Mouse (Mus musculus): ENCODE results near the gene Rgs8. TPM values are rescaled to one million over a fixed set of nuclear protein-coding genes. Genes with fewer than 3 reads are reported as not detected.

The Rgs8 gene
- total RNA-seq (2023) = under 1 TPM in 1 of 2 experiments, not detected in 1; 0.04 TPM

DNA sequence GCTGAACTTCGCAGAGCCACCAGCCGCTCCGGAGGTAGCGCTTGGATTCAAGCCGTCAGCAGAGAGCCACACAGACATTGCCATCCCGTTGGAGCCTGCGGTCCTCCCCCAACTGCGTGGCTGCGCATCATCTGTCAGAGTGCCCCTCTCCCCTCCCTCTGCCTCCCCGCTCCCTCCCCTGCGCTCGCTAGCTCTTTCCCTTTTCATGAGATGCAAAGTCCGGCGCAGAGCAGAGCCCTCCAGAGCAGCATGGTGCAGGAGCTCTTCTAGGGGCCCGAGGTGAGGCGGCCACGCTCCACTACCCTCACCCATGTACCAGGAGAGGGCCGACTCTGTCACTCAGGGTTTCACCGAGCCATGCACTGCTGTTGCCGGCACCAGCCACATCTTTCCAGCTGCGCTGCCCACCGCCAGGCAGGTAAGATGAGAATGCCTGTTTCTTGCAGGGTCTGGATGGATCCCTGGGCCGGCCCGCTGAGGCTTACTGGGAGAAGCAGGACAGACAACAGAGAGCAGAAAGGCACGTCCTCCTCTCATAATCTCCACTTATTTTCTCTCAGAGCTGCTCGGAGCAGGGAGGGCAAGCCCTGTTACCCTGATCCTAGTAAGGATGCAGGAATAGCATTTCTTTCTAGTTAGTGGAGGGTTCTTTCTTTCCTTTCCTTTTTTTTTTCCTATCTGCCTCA lies at the start of gene Rgs8:
TSS of gene Rgs8 (plus strand) at position 88 of the 686 bp plus-strand sequence.

DNA sequence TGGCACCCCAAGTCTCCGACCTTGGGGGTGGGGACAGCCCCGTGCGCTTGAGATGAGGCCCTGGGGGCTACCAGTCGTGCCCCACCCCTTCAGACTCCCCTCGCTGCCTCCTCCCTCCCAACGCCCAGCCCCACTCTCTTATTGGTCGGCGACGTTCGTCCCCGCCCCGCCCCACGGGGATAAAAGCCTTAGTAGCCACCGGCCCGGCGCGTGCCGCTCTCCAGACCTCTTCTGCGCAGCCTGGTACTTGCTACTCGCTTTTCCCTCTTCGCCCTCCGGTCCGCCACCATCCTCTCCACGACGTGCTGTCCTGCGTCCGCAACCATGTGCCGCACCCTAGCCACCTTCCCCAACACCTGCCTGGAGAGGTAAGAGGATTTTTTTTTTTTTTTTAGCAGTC lies 87.3 kb downstream of the Rgs8 start, which contains the start of gene Rgs16:
TSS of gene Rgs16 (plus strand) at position 205 of the 400 bp plus-strand sequence.

DNA sequence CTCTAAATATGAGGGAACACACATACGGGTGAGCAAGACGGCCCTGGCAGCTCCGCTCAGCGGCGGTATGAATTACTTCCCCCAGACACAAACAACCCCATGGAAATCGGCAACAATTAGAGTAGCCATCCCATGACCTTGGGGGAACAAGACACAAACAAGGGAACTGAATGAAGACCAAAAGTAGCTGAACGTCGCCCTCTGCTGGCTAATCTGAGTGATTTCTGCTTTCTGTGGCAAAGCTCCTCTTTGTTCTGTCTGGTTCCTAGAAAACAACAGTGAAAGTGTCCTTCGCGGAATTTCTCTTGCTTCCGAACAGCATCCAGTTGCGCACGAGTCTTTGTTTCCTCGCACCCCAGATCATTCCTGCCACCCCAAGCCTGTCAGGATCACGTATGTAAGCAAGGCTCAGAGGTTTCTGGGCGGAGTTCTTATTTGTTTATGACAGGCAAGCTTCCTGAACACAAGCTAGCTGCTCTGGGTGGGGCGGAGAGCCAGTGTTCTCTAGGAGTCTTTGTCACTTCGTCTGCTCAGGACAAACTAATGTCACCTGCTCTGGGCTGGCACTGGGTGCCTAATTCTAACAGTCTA lies 96.5 kb downstream of the Rgs8 start, which contains the start of gene Rnasel:
TSS of gene Rnasel (plus strand) at position 216 of the 591 bp plus-strand sequence.

Other genes with a start within 250 kb of the Rgs8 start
- under 1 TPM in 1 of 2 experiments, not detected in 1; 0.35 TPM for gene Shcbp1l, start 227.9 kb upstream of the Rgs8 start, total RNA-seq (2023)
- 10 to 100 TPM; 91.9 to 93.1 TPM for gene Dhx9, start 165.4 kb upstream of the Rgs8 start, total RNA-seq (2023)
- gene Npl, start 103.0 kb upstream of the Rgs8 start, total RNA-seq (2023) = 1 to 10 TPM; 3.0 to 3.2 TPM
- under 1 TPM; 0.24 to 0.40 TPM for gene Rgs16, start 87.3 kb downstream of the Rgs8 start, total RNA-seq (2023)
- gene Rnasel, start 96.4 kb downstream of the Rgs8 start, total RNA-seq (2023) = 10 to 100 TPM; 77.6 to 93.3 TPM
- not detected for gene Rgsl1, start 191.1 kb downstream of the Rgs8 start, total RNA-seq (2023)
- under 1 TPM in 1 of 2 experiments, not detected in 1; 0.22 TPM for gene Teddm1b, start 221.3 kb downstream of the Rgs8 start, total RNA-seq (2023)
- not detected for gene Teddm1a, start 238.7 kb downstream of the Rgs8 start, total RNA-seq (2023)
- 100 to 1,000 TPM; 146 to 157 TPM for gene Glul, start 246.9 kb downstream of the Rgs8 start, total RNA-seq (2023)
- under 1 TPM; 0.53 TPM for gene Teddm2, start 247.2 kb downstream of the Rgs8 start, total RNA-seq (2023)

Measured in neutrophil, adult 83 days (primary cell).